Mouse (Mus musculus): ENCODE results near the gene Pcmt1. TPM values are rescaled to one million over a fixed set of nuclear protein-coding genes. Genes with fewer than 3 reads are reported as not detected.
A peak's percentile ranks its signal among the peaks of the same experiment; 100 is the strongest.

The Pcmt1 gene
- polyA plus RNA-seq, 1 experiment = 61.6 TPM

DNA sequence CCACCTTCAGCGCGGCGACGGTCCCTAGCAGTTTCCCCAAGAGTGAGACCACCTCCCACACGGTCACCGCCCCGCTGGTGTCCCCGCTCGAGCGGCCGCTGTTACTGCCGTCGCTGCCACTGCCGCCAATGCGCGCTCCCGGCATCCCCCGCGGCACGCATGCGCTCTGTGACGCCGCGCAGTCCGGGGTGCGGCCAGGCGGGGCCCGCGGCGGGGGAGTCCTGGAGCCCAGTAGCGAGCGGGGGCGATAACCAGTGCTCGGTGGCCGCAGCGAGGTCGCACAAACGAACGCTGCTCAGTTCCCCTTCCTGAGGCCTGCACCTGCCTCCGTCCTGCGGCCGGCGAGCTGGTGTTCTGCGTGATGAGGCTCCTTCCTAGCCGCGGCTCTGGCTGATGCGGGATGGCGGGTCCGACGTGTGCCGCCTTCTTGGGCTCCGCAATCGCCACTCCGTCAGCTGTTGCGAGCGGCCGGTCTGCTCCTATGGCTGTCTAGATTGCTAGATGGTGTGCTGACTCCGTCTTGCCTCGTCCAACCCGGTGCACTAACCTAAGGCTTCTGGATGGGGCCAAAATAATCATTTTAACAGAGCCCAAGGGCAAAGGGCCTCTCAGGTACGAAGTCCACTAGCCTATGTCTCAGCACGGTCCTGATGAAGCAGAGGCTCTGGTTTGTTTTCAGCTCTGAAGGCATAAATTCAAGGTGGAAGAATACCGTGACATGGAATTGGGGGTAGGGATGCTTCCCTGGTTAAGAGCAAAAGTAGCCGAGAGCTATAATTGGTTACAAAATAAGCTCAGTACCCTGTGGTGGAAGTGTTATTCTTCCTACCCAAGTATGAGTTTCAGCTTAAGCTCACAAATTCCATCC, 17.5 kb downstream of the Pcmt1 start:
- Histone ChIP-seq H3K27me3 (ENCODE audit: control insufficient read depth, insufficient read depth, insufficient read length) (no peaks in the 10 kb centered on the region), H3K4me3 (peak overlapping the region; percentile 91), H3K4me2 (ENCODE audit: low read depth) (peak overlapping the region; percentile 98), H3K36me3 (ENCODE audit: control insufficient read depth, insufficient read depth) (no peaks in the 10 kb centered on the region), H3K79me2 (ENCODE audit: control insufficient read depth, insufficient read depth) (peaks cover 62% of the 10 kb centered on the region), H3ac (ENCODE audit: control insufficient read depth, insufficient read length) (peak overlapping the region; percentile 66)
- peak; percentile 98 for TF ChIP-seq POLR2AphosphoS2 (IDR thresholded peaks at IDR 0.05; ENCODE audit: insufficient read length, low read depth)
- no peak for TF ChIP-seq MAX (IDR thresholded peaks at IDR 0.05; ENCODE audit: low read depth)
- no peak for TF ChIP-seq CEBPB (IDR thresholded peaks at IDR 0.05; ENCODE audit: insufficient read depth, poor library complexity, severe bottlenecking)
- no peak for TF ChIP-seq TCF12 (IDR thresholded peaks at IDR 0.05; ENCODE audit: insufficient read depth, poor library complexity, severe bottlenecking)
- TF ChIP-seq SRF (IDR thresholded peaks at IDR 0.05; ENCODE audit: control insufficient read depth, insufficient read length, low read depth) = peak; percentile 14
- peak; percentile 49 for TF ChIP-seq E2F4 (IDR thresholded peaks at IDR 0.05; ENCODE audit: insufficient read depth)
- peak; percentile 99 for TF ChIP-seq POLR2A (IDR thresholded peaks at IDR 0.05; ENCODE audit: insufficient read length, low read depth)
- peak; percentile 3 to 75 (median 72) for TF ChIP-seq MYOG (IDR thresholded peaks at IDR 0.05; ENCODE audit: control insufficient read depth in 1 of 3, insufficient read depth in 1 of 3, insufficient read length in 2 of 3, low read depth in 2 of 3)
- TF ChIP-seq USF1 (IDR thresholded peaks at IDR 0.05; ENCODE audit: low read depth) = no peak
- peak in 2 of 3 experiments; percentile 70 to 76 for TF ChIP-seq MYOD1 (IDR thresholded peaks at IDR 0.05; ENCODE audit: control insufficient read depth in 1 of 3, insufficient read length in 2 of 3, low read depth in 2 of 3)
- no peak for TF ChIP-seq TCF3 (IDR thresholded peaks at IDR 0.05; ENCODE audit: insufficient read length, low read depth)
- TF ChIP-seq REST (IDR thresholded peaks at IDR 0.05; ENCODE audit: insufficient read depth, insufficient read length) = peak; percentile 29

DNA sequence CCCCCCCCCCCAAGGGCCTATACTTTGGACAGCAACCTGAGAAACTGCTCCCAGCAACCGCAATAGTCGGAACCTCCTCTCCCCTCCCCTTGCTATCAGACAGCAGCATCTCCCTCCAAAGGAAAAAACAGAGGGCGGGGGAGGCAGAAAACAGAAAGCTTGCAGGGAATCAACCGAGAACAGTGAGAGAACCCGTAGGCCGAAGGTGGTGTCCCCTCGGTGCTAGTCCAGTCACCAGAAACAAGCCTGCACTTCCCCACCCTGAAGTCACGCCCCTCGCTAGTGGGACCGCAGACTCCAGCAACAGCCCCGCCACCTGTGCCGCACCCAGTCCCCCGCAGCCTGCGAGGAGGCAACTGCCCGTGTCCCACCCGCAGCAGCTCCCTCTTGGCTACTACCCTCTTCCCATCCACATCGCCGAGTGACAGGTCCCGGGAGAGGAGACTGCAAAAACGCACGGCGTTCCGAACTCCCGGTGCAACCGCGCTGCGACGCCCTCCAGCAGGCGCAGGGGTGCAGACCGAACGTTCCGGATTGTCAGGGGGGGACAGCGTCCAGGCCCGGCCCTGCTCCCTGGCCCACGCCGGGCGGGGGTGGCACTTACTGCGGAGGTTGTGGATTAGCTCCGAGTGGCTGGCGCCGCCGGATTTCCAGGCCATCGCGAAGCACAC, 18.3 kb downstream of the Pcmt1 start:
- Histone ChIP-seq H3K4me2 (ENCODE audit: low read depth) (peak overlapping the region; percentile 84), H3ac (ENCODE audit: control insufficient read depth, insufficient read length) (peak overlapping the region; percentile 66), H3K36me3 (ENCODE audit: control insufficient read depth, insufficient read depth) (no peaks in the 10 kb centered on the region), H3K4me3 (peak overlapping the region; percentile 91), H3K79me2 (ENCODE audit: control insufficient read depth, insufficient read depth) (peaks cover 62% of the 10 kb centered on the region), H3K27me3 (ENCODE audit: control insufficient read depth, insufficient read depth, insufficient read length) (no peaks in the 10 kb centered on the region)
- TF ChIP-seq MYOD1 (IDR thresholded peaks at IDR 0.05; ENCODE audit: control insufficient read depth in 1 of 3, insufficient read length in 2 of 3, low read depth in 2 of 3) (peak in 2 of 3 experiments; percentile 32 to 49), MYOG (IDR thresholded peaks at IDR 0.05; ENCODE audit: control insufficient read depth in 1 of 3, insufficient read depth in 1 of 3, insufficient read length in 2 of 3, low read depth in 2 of 3) (peak in 2 of 3 experiments; percentile 54 to 62), MAX (IDR thresholded peaks at IDR 0.05; ENCODE audit: low read depth) (no peak), USF1 (IDR thresholded peaks at IDR 0.05; ENCODE audit: low read depth) (no peak), E2F4 (IDR thresholded peaks at IDR 0.05; ENCODE audit: insufficient read depth) (no peak), SRF (IDR thresholded peaks at IDR 0.05; ENCODE audit: control insufficient read depth, insufficient read length, low read depth) (peak; percentile 5)

DNA sequence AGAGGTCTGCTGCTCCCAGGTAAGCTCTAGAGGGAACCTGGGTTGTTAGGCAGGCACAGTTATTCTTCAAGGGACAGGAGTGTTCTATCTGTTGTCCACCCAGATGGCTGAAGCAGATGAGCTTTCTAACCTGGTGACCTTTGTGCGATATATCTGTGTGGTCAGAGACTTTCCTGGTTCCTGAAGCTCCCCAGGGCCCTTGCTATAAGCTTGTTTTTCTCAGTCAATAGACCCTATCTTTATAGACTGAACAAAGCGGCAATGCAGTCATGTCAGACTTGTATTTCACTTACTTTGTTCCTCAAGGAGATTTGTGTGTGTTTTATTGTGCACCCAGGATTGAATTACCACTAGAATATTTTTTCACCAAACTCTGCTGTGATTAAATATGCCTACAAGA, 29.9 kb downstream of the Pcmt1 start:
- Histone ChIP-seq H3K4me2 (ENCODE audit: low read depth) (no peak overlapping the region), H3ac (ENCODE audit: control insufficient read depth, insufficient read length) (no peak overlapping the region), H3K27me3 (ENCODE audit: control insufficient read depth, insufficient read depth, insufficient read length) (no peaks in the 10 kb centered on the region), H3K36me3 (ENCODE audit: control insufficient read depth, insufficient read depth) (peaks cover 12% of the 10 kb centered on the region), H3K4me3 (no peak overlapping the region), H3K79me2 (ENCODE audit: control insufficient read depth, insufficient read depth) (peaks cover 66% of the 10 kb centered on the region)
- TF ChIP-seq CEBPB (IDR thresholded peaks at IDR 0.05; ENCODE audit: insufficient read depth, poor library complexity, severe bottlenecking) (no peak), TCF12 (IDR thresholded peaks at IDR 0.05; ENCODE audit: insufficient read depth, poor library complexity, severe bottlenecking) (no peak), REST (IDR thresholded peaks at IDR 0.05; ENCODE audit: insufficient read depth, insufficient read length) (no peak), MYOD1 (IDR thresholded peaks at IDR 0.05; ENCODE audit: control insufficient read depth in 1 of 3, insufficient read length in 2 of 3, low read depth in 2 of 3) (no peak), USF1 (IDR thresholded peaks at IDR 0.05; ENCODE audit: low read depth) (no peak), SRF (IDR thresholded peaks at IDR 0.05; ENCODE audit: control insufficient read depth, insufficient read length, low read depth) (no peak)

DNA sequence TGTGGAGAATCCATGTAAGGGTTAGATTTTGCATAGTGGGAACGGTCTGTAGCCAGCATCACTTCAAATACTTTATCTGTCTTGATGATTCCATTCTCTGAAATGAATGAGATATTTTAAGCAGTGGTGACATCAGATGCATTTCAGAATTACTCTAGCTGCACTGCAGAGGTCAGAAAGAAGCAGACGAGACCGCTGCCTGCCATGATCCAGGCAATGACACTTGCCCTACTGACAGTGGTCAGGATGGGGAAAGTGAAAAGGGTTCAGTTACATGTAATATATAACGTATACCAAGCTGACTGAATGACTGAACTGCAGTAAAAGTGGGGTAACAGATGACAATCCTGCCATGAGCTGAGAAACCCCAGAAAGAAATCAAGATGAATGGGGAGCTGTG, 31.9 kb downstream of the Pcmt1 start:
- Histone ChIP-seq H3K27me3 (ENCODE audit: control insufficient read depth, insufficient read depth, insufficient read length) (no peaks in the 10 kb centered on the region), H3ac (ENCODE audit: control insufficient read depth, insufficient read length) (no peak overlapping the region), H3K36me3 (ENCODE audit: control insufficient read depth, insufficient read depth) (peaks cover 23% of the 10 kb centered on the region), H3K79me2 (ENCODE audit: control insufficient read depth, insufficient read depth) (peaks cover 46% of the 10 kb centered on the region), H3K4me3 (no peak overlapping the region), H3K4me2 (ENCODE audit: low read depth) (no peak overlapping the region)
- TF ChIP-seq POLR2AphosphoS2 (IDR thresholded peaks at IDR 0.05; ENCODE audit: insufficient read length, low read depth) (no peak), REST (IDR thresholded peaks at IDR 0.05; ENCODE audit: insufficient read depth, insufficient read length) (no peak), POLR2A (IDR thresholded peaks at IDR 0.05; ENCODE audit: insufficient read length, low read depth) (no peak), MYOD1 (IDR thresholded peaks at IDR 0.05; ENCODE audit: control insufficient read depth in 1 of 3, insufficient read length in 2 of 3, low read depth in 2 of 3) (no peak), USF1 (IDR thresholded peaks at IDR 0.05; ENCODE audit: low read depth) (no peak), E2F4 (IDR thresholded peaks at IDR 0.05; ENCODE audit: insufficient read depth) (no peak), MAX (IDR thresholded peaks at IDR 0.05; ENCODE audit: low read depth) (no peak), CEBPB (IDR thresholded peaks at IDR 0.05; ENCODE audit: insufficient read depth, poor library complexity, severe bottlenecking) (no peak), TCF3 (IDR thresholded peaks at IDR 0.05; ENCODE audit: insufficient read length, low read depth) (no peak), TCF12 (IDR thresholded peaks at IDR 0.05; ENCODE audit: insufficient read depth, poor library complexity, severe bottlenecking) (no peak), SRF (IDR thresholded peaks at IDR 0.05; ENCODE audit: control insufficient read depth, insufficient read length, low read depth) (no peak), MYOG (IDR thresholded peaks at IDR 0.05; ENCODE audit: control insufficient read depth in 1 of 3, insufficient read depth in 1 of 3, insufficient read length in 2 of 3, low read depth in 2 of 3) (no peak)

Measured in myocyte (in vitro differentiated cells).